Mouse (Mus musculus) gastrocnemius, adult 2 months (tissue): ENCODE data around the gene Sema6b. TPM values are rescaled to one million over a fixed set of nuclear protein-coding genes. Genes with fewer than 3 reads are reported as not detected.
"Not testable (repeated sequence)": the region's sequence is repeated elsewhere in the genome, so short reads cannot be mapped to it uniquely, and the experiment has no call there.

ENCODE experiments used
- DNase-seq: peaks from one replicate; pipeline ENCODE4 v3.0.0; 2022
- H3K27ac ChIP-seq: fragments of 200-600 bp; 2 replicates; pipeline ENCODE4 v1.8.1; 2022; ENCODE audit warnings: mild to moderate bottlenecking
- H3K4me3 ChIP-seq: fragments of 200-600 bp; 2 replicates; pipeline ENCODE4 v1.8.1; 2022; ENCODE audit warnings: mild to moderate bottlenecking, moderate library complexity
- CTCF ChIP-seq: fragments of 200-600 bp; IDR thresholded peaks from 2 replicates; pipeline ENCODE4 v1.8.1; 2022; ENCODE audit warnings: antibody characterized with exemption, mild to moderate bottlenecking, moderate library complexity
- intact Hi-C: fragments of 180-260 bp; cut with DNase I; formaldehyde crosslinking; loops from one replicate; pipeline ENCODE4 v1.15.1; 2025
- total RNA-seq, 2 experiments: library from RNA; stranded (reverse); gene quantifications; 2 replicates each; pipeline ENCODE4 v1.2.3; 2021

Gene Sema6b
- total RNA-seq, 2 experiments from 2014 or later: 1.9 to 3.2 TPM

- intact Hi-C loops: no loop called here
- no peak overlapping the region for H3K4me3 ChIP-seq
- TF ChIP-seq CTCF: peak; percentile 35; the same call in 1 of the 2 replicates
- DNase-seq: peak; percentile 84
- H3K27ac ChIP-seq: peak overlapping the region; percentile 68
Observed at GRCm38 (mm10) chr17:56098711-56099572, 41.2 kb downstream of the Sema6b start.

DNA sequence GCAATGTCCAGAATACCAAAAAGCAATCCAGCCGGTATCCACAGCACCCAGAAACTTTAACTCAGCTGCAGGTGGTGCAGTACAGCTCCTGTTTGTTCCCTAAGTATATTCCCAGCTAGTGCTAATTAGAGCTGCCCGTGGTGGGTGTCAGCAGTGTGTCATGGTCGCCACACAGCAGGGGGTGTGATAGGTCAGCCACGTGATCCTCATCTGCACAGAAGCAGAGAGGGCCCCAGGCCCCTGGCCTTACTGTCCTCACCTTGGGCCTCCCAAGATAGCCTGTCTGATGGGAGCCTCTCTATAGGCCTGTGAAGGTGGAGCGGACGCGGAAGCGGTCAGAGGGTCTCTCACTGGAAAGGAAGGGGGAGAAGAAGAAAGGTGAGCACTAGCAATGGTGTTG lies 42.0 kb downstream of the Sema6b start:
- no peak for DNase-seq
- H3K27ac ChIP-seq: no peak overlapping the region
- H3K4me3 ChIP-seq: no peak overlapping the region
- no peak for TF ChIP-seq CTCF
- intact Hi-C loops: no loop called here

DNA sequence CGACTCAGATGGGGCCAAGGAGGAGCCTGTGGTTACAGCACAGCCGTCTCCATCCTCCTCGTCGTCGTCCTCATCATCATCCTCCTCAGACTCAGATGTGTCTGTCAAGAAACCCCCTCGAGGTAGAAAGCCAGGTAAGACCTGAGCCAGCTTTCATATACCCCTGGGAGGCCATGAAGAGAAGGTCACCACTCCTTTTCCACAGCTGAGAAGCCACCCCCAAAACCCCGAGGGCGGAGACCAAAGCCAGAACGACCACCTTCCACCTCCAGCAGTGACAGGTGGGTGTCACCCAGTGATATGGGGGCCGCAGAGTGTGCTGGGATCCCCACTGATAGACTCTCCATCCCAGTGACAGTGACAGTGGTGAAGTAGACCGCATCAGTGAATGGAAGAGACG lies 43.3 kb downstream of the Sema6b start:
- TF ChIP-seq CTCF: no peak
- intact Hi-C loops: no loop called here
- no peak overlapping the region for H3K27ac ChIP-seq
- H3K4me3 ChIP-seq: no peak overlapping the region
- no peak for DNase-seq

DNA sequence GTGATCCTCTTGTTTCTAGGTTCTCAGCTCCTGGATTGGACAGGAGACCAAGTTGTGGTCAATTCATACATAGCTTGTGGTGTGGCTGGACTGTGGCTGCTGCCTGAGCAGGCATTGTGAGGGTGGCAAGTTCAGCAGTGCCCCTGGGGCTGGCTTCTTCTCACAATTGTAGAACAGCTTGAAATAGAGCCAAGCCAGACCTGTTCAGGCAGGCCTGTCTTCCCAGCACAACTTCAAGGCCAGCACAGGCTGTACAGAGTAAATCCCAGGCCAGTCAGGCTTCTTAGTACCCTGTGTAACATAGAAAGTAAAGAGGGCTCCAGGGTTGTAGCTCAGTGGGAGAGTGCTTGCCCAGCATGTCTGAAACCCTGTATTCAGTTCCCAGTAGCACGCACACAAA lies 47.3 kb downstream of the Sema6b start:
- no peak for DNase-seq
- intact Hi-C loops: no loop called here
- no peak overlapping the region for H3K27ac ChIP-seq
- no peak overlapping the region for H3K4me3 ChIP-seq
- TF ChIP-seq CTCF: no peak

DNA sequence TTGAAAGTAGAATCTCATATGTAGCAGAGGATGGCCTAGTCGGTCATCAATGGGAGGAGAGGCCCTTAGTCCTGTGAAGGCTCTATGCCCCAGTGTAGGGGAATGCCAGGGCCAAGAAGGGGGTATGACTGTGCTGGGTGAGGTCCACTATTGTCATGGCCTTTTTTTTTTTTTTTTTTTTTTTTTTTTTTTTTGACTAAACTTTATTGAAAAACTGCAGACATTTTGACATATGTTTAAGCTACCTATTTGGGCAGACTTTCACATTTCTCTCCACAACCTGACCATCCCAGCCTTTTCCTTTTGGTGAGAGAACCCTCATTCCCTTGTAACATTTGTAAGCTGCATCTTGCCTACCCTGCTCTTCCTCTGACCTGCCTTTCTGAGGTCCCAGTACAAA lies 47.8 kb downstream of the Sema6b start:
- TF ChIP-seq CTCF: no peak
- DNase-seq: no peak
- Histone ChIP-seq H3K4me3 (no peak overlapping the region), H3K27ac (no peak overlapping the region)
- intact Hi-C loops: no loop called here

GRCm38 (mm10) chr17:56080781-56081585 lies 59.2 kb downstream of the Sema6b start:
- no peak for DNase-seq
- intact Hi-C loops: no loop called here
- Histone ChIP-seq H3K4me3 (peak overlapping the region; percentile 83), H3K27ac (peak overlapping the region; percentile 92; the same call in 1 of the 2 replicates)
- TF ChIP-seq CTCF: no peak

DNA sequence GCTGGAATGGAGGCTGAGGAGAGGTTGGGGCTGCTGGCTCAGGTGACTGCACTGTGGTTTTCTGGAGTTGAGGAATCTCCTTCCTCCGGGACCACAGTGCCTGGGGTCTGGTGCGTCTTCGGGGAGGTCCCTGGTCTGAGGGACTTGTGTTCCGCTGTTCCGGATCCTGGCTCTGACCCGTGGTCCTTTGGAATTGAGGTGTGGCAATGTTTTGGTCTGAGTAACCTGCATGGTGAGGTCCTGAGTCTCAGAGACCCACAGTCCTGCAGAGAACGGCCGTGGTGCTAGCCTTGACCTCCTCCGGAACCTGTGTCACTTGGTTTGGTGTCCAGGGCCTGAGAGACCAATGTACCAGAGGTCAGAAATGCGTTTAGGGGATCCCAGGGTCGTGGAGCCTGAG lies 60.2 kb downstream of the Sema6b start:
- TF ChIP-seq CTCF: no peak
- H3K4me3 ChIP-seq: peak overlapping the region; percentile 83
- DNase-seq: no peak
- H3K27ac ChIP-seq: peak overlapping the region; percentile 92
- intact Hi-C loops: loop anchor here (5.0 kb wide), 1 partner anchor 43 kb away; the partner anchor contains the start of gene Sh3gl1

- intact Hi-C loops: loop anchor here (5.0 kb wide), 1 partner anchor 42 kb away; the partner anchor contains the start of gene Sh3gl1
- peak; percentile 100 for DNase-seq
Observed at GRCm38 (mm10) chr17:56078880-56079795, 61.0 kb downstream of the Sema6b start, which contains the start of gene Hdgfl2. TSS of gene Hdgfl2 (plus strand) at chr17:56079634.

GRCm38 (mm10) chr17:56078361-56078760 lies 61.8 kb downstream of the Sema6b start:
- intact Hi-C loops: loop anchor here (5.0 kb wide), 1 partner anchor 41 kb away; the partner anchor contains the start of gene Sh3gl1
- H3K4me3 ChIP-seq: peak overlapping the region; percentile 70
- H3K27ac ChIP-seq: peak overlapping the region; percentile 94
- DNase-seq: not testable (repeated sequence)

More at GRCm38 (mm10) chr17:56078880-56079795, 61.0 kb downstream of the Sema6b start, which contains the start of gene Hdgfl2:
- no peak for TF ChIP-seq CTCF
- Histone ChIP-seq H3K4me3 (peak within 1 kb of the TSS; percentile 83), H3K27ac (peak within 1 kb of the TSS; percentile 94)

GRCm38 (mm10) chr17:56077523-56077922 lies 62.6 kb downstream of the Sema6b start:
- intact Hi-C loops: loop anchor here (5.0 kb wide), 1 partner anchor 40 kb away; the partner anchor contains the start of gene Sh3gl1

GRCm38 (mm10) chr17:56074827-56075208 lies 65.3 kb downstream of the Sema6b start, which contains the start of gene Ubxn6:
TSS of gene Ubxn6 (minus strand) at chr17:56075028.
- intact Hi-C loops: loop anchor here (5.0 kb wide), 2 partner anchors 38 to 118 kb away; partner anchors contain the start of genes Sh3gl1 and Yju2
- DNase-seq: peak; percentile 99
- Histone ChIP-seq H3K27ac (peak within 1 kb of the TSS; percentile 98), H3K4me3 (peak within 1 kb of the TSS; percentile 97)
- TF ChIP-seq CTCF: peak; percentile 51

More at GRCm38 (mm10) chr17:56077523-56077922, 62.6 kb downstream of the Sema6b start:
- TF ChIP-seq CTCF: no peak
- DNase-seq: no peak
- H3K4me3 ChIP-seq: no peak overlapping the region
- H3K27ac ChIP-seq: no peak overlapping the region
